Mouse (Mus musculus): ENCODE data around the gene Adam12. TPM values are rescaled to one million over a fixed set of nuclear protein-coding genes. Genes with fewer than 3 reads are reported as not detected.

Adam12 gene
- total RNA-seq, 1 experiment, result 3.9 TPM

DNA sequence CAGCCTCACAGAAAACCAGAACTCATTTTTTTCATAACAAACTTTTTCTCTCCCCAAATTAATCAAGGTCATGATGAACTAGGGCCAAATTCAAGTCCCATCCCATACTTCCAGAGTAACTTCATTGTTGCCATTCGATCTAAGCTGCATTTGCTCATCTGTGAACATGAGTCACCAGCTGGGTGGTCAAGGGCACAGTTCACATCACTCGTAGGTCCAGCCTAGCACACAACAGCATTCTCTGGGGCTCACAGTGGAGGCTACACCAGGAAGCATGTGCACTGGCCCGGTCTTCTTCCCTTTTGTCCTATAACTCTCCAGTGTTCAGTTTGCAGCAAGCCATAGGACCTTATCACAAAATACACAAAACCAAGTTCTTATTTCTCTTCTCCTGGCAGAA, 84.4 kb downstream of the Adam12 start:
- TF ChIP-seq ZNF384 (IDR thresholded peaks at IDR 0.05; ENCODE audit: low read depth, low read length) (no peak), CHD2 (IDR thresholded peaks at IDR 0.05; ENCODE audit: low read depth, low read length) (no peak), HCFC1 (IDR thresholded peaks at IDR 0.05; ENCODE audit: borderline replicate concordance, insufficient read depth, low read length) (no peak), ZC3H11A (IDR thresholded peaks at IDR 0.05; ENCODE audit: borderline replicate concordance, low read depth, low read length) (no peak), MAFK (IDR thresholded peaks at IDR 0.05; ENCODE audit: insufficient read depth, low read depth, low read length) (no peak)
- no peak overlapping the region for H3K9ac ChIP-seq (ENCODE audit: insufficient read depth, low read depth, low read length, poor library complexity, severe bottlenecking)
- in situ Hi-C loops (cut with MboI; ENCODE audit: low sequenced_read_pairs in 2 of 2, unreplicated experiment in 2 of 2), result no loop called here
- H3K36me3 ChIP-seq (ENCODE audit: control insufficient read depth, insufficient read depth, low read length, poor library complexity, severe bottlenecking), result no peaks in the 10 kb centered on the region
- no peak overlapping the region for H3K27ac ChIP-seq (ENCODE audit: insufficient read depth, low read depth, low read length, poor library complexity, severe bottlenecking)
- no peaks in the 10 kb centered on the region for H3K9me3 ChIP-seq (ENCODE audit: control insufficient read depth, insufficient read depth, low read depth, low read length)
- H3K4me1 ChIP-seq (ENCODE audit: control insufficient read depth in 2 of 2, insufficient read depth in 2 of 2, low read length in 2 of 2, poor library complexity in 1 of 2), result no peaks in the 10 kb centered on the region
- DNase-seq (ENCODE audit: low read depth, low spot score), result no peak
- no peak overlapping the region for H3K4me3 ChIP-seq (ENCODE audit: insufficient read depth in 1 of 2, low read depth in 1 of 2, low read length in 2 of 2, poor library complexity in 1 of 2, severe bottlenecking in 1 of 2)

GRCm38 (mm10) chr7:134146821-134147220, 85.1 kb downstream of the Adam12 start:
- H3K9ac ChIP-seq (ENCODE audit: insufficient read depth, low read depth, low read length, poor library complexity, severe bottlenecking), result no peak overlapping the region
- no peak for DNase-seq (ENCODE audit: low read depth, low spot score)
- H3K4me1 ChIP-seq (ENCODE audit: control insufficient read depth in 2 of 2, insufficient read depth in 2 of 2, low read length in 2 of 2, poor library complexity in 1 of 2), result no peaks in the 10 kb centered on the region
- H3K27ac ChIP-seq (ENCODE audit: insufficient read depth, low read depth, low read length, poor library complexity, severe bottlenecking), result no peak overlapping the region
- TF ChIP-seq HCFC1 (IDR thresholded peaks at IDR 0.05; ENCODE audit: borderline replicate concordance, insufficient read depth, low read length) (no peak), ZNF384 (IDR thresholded peaks at IDR 0.05; ENCODE audit: low read depth, low read length) (no peak), MAFK (IDR thresholded peaks at IDR 0.05; ENCODE audit: insufficient read depth, low read depth, low read length) (no peak), ZC3H11A (IDR thresholded peaks at IDR 0.05; ENCODE audit: borderline replicate concordance, low read depth, low read length) (no peak)
- no peaks in the 10 kb centered on the region for H3K9me3 ChIP-seq (ENCODE audit: control insufficient read depth, insufficient read depth, low read depth, low read length)
- no peaks in the 10 kb centered on the region for H3K36me3 ChIP-seq (ENCODE audit: control insufficient read depth, insufficient read depth, low read length, poor library complexity, severe bottlenecking)
- no peak overlapping the region for H3K4me3 ChIP-seq (ENCODE audit: insufficient read depth in 1 of 2, low read depth in 1 of 2, low read length in 2 of 2, poor library complexity in 1 of 2, severe bottlenecking in 1 of 2)
- in situ Hi-C loops (cut with MboI; ENCODE audit: low sequenced_read_pairs in 2 of 2, unreplicated experiment in 2 of 2), result no loop called here

DNA sequence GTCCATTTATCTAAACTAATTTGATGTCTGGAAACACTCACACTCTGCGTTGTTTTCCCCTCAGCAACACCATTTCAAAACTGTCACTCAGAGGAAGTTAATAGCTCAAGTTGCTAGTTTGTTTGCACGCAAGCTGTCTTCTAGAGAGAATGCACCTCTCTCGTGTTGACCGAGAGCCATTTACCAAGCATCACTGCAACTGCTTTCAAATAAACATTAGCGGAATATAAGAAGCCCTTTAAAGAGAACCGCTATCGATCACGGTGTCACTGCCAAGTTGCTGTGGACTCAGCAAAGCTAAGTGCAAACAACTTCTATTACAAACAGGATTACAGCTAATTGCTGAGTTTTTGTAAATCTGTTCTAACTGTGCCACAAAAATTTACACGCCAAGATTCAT, 87.8 kb downstream of the Adam12 start:
- in situ Hi-C loops (cut with MboI; ENCODE audit: low sequenced_read_pairs in 2 of 2, unreplicated experiment in 2 of 2), result no loop called here
- no peak for DNase-seq (ENCODE audit: low read depth, low spot score)
- Histone ChIP-seq H3K4me1 (ENCODE audit: control insufficient read depth in 2 of 2, insufficient read depth in 2 of 2, low read length in 2 of 2, poor library complexity in 1 of 2) (no peaks in the 10 kb centered on the region), H3K4me3 (ENCODE audit: insufficient read depth in 1 of 2, low read depth in 1 of 2, low read length in 2 of 2, poor library complexity in 1 of 2, severe bottlenecking in 1 of 2) (no peak overlapping the region), H3K9ac (ENCODE audit: insufficient read depth, low read depth, low read length, poor library complexity, severe bottlenecking) (no peak overlapping the region), H3K9me3 (ENCODE audit: control insufficient read depth, insufficient read depth, low read depth, low read length) (no peaks in the 10 kb centered on the region), H3K36me3 (ENCODE audit: control insufficient read depth, insufficient read depth, low read length, poor library complexity, severe bottlenecking) (no peaks in the 10 kb centered on the region), H3K27ac (ENCODE audit: insufficient read depth, low read depth, low read length, poor library complexity, severe bottlenecking) (no peak overlapping the region)
- no peak for TF ChIP-seq MAFK (IDR thresholded peaks at IDR 0.05; ENCODE audit: insufficient read depth, low read depth, low read length)
- TF ChIP-seq ZC3H11A (IDR thresholded peaks at IDR 0.05; ENCODE audit: borderline replicate concordance, low read depth, low read length), result no peak
- TF ChIP-seq HCFC1 (IDR thresholded peaks at IDR 0.05; ENCODE audit: borderline replicate concordance, insufficient read depth, low read length), result no peak
- TF ChIP-seq ZNF384 (IDR thresholded peaks at IDR 0.05; ENCODE audit: low read depth, low read length), result no peak
- no peak for TF ChIP-seq CHD2 (IDR thresholded peaks at IDR 0.05; ENCODE audit: low read depth, low read length)

DNA sequence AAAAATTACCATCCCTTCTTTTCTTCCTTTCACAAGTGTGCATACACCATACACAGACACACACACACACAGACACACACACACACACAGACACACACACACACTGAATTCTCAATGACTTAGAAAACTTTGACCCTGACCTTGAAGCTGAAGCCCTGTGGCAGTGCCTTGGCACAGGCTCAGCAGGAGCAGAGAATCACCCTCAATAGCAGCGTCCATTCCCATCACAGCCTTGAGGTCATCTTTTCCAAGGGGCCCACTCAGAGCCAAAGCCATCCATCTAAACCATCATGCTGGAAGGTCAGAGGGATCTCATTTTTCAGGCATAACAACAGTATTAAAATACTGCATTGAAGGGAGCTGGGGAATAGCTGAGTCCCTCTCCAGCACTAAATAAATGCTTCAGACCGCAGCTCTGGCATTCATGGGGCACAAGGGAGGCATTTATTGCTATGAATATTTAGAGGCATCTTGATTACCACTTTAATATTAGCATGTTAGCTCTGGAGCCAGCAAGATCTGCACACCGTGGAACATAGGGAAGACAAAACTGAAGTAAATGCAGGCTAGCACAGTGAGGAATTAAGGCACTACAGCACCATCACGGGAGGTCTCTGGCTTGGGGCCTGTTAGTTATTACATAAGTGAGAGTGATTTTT, 92.5 kb downstream of the Adam12 start:
- Histone ChIP-seq H3K4me1 (ENCODE audit: control insufficient read depth in 2 of 2, insufficient read depth in 2 of 2, low read length in 2 of 2, poor library complexity in 1 of 2) (no peaks in the 10 kb centered on the region), H3K9me3 (ENCODE audit: control insufficient read depth, insufficient read depth, low read depth, low read length) (no peaks in the 10 kb centered on the region), H3K9ac (ENCODE audit: insufficient read depth, low read depth, low read length, poor library complexity, severe bottlenecking) (no peak overlapping the region), H3K4me3 (ENCODE audit: insufficient read depth in 1 of 2, low read depth in 1 of 2, low read length in 2 of 2, poor library complexity in 1 of 2, severe bottlenecking in 1 of 2) (no peak overlapping the region), H3K36me3 (ENCODE audit: control insufficient read depth, insufficient read depth, low read length, poor library complexity, severe bottlenecking) (no peaks in the 10 kb centered on the region), H3K27ac (ENCODE audit: insufficient read depth, low read depth, low read length, poor library complexity, severe bottlenecking) (no peak overlapping the region)
- in situ Hi-C loops (cut with MboI; ENCODE audit: low sequenced_read_pairs in 2 of 2, unreplicated experiment in 2 of 2), result no loop called here
- DNase-seq (ENCODE audit: low read depth, low spot score), result no peak
- no peak for TF ChIP-seq HCFC1 (IDR thresholded peaks at IDR 0.05; ENCODE audit: borderline replicate concordance, insufficient read depth, low read length)
- TF ChIP-seq ZC3H11A (IDR thresholded peaks at IDR 0.05; ENCODE audit: borderline replicate concordance, low read depth, low read length), result no peak
- no peak for TF ChIP-seq ZNF384 (IDR thresholded peaks at IDR 0.05; ENCODE audit: low read depth, low read length)
- no peak for TF ChIP-seq CHD2 (IDR thresholded peaks at IDR 0.05; ENCODE audit: low read depth, low read length)
- no peak for TF ChIP-seq MAFK (IDR thresholded peaks at IDR 0.05; ENCODE audit: insufficient read depth, low read depth, low read length)

Measured in ES-E14 (cell line).